Mouse (Mus musculus): ENCODE data around the gene Heatr9.
"Not testable (repeated sequence)": the region's sequence is repeated elsewhere in the genome, so short reads cannot be mapped to it uniquely, and the experiment has no call there.

Heatr9 gene

DNA sequence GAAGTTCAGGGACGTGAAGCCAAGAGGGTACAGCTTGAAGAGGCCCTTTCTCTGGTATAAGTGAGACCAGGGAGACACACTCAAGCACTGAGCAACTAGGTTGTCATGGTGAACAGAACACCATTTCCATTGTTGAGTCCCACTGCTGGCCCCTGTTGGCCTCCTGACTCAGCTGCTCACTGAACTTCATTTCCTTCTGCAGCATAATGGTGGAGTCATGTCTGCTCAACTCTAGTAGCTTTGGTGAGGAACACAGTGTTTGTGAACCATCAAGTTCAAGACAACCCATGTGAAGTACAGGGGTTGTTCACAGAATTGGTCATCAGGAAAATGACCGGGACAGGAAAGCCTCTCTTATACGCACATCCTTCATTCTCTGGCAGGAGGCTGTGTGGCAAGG lies at the start of gene Heatr9:
Gene Heatr9, minus strand, starts transcription at position 101 of the 400 bp plus-strand sequence.
- DNase-seq, result no peak

DNA sequence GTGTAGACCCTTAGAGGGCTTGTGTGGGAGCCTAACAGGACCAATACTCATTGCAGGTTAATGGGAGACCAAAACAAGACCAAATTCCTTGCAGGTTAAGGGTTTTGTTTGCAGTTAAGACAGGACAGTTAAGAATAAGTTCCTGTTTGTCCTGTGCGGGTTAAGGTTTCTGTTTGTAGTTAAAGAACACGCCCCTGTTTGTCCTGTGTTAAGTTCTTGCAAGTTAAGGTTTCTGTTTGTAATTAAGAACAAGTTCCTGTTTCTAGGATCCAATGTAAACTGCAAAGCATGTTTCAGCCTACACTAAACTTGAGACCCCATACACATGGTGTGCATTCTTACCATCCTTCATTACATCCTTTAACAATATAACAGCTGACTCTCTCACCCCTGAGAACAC lies 48.2 kb upstream of the Heatr9 start:
- DNase-seq, result no peak

DNA sequence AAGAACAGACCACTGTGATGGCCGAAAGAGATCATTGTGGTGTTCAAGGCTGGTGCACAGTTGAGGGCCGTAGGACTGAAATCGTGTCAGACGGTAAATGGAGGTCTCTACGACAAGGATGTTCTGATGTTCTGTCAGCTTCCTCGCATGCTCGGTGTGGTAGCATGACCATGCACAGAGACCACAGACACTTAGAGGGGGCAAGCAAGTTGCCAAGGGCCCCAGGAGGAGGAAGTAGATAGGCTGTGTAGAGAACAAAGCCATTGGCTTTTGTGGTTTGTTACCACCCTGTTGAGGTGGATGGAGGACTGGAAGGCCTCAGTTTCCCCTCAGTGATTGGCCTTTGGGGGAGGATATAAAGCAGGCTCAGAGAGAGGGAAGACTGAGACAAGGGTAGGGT lies 47.3 kb upstream of the Heatr9 start:
- no peak for DNase-seq

DNA sequence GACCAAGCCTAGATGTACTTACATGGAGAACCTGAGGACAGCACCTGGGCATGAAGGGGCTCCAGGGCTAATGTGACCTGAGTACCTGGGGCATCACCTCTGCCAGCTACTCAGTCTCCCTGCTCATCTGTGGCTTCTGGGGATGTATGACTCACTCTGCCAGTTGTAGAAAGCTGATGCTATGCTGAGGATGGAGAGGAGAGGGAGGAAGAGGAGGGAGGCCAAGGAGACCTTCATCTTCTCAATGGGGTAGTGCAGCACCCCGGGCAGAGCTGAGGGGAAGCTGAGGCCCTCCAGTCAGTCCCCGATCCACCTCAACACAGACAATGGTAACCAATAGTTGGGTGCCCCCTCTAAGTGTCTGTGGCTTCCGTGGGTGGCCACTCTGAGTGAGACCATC lies 46.8 kb upstream of the Heatr9 start:
- DNase-seq, result no peak

DNA sequence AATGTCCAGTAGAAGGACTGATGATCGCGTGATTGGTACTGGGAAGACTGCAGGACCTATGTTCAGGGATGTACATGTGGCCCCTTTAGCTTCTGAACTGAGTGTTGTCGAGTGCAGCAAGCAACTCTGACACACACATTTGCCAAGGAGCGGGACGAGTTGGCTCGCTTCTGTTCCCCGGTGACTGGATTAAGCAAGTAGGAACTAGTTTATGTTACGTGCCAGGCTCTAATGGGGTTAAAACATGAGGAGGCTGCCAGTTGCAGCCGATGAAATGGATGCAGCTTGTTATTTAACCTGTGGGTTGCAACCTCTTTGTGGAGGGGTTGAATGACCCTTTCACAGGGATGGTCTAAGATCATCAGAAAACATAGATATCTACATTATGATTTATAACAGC lies 46.1 kb upstream of the Heatr9 start:
- no peak for DNase-seq

DNA sequence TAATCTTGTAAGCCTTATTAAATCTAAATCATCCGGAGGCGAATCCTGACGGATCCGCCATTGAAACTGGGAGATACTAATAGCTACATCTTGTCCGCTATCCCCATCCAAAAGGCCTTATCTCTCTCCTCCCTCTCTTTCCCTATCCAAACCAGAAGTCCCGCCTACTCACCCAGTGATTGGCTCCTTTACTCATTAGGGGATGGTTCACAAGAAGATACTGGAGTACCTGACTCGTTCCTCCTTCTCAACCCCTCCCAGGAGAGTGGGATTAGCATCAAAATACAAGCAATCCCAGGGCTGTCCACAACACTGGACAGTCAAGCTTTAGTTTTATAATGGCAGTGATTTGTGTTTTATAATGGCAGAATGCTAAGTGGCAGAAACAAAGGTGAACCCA lies 45.3 kb upstream of the Heatr9 start:
- no peak for DNase-seq

DNA sequence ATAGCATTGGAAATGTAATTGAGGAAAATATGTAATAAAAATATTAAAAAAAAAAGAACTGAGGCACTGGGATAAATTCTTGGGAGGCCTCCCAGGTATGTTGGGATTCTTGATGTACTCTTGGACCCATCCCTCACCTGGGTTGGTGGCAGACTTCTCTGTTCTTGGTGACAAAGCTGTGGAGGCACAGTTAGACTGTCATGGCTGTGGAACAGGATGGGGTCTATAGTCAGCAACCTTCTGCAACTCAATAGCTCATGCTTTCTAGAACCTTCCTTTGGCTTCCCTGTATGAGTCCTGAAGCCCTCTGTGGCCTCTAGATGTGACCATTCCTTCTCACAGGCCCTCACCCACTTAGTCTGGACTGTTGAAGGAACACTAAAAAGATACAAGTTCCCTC lies 44.6 kb upstream of the Heatr9 start:
- DNase-seq, result no peak

DNA sequence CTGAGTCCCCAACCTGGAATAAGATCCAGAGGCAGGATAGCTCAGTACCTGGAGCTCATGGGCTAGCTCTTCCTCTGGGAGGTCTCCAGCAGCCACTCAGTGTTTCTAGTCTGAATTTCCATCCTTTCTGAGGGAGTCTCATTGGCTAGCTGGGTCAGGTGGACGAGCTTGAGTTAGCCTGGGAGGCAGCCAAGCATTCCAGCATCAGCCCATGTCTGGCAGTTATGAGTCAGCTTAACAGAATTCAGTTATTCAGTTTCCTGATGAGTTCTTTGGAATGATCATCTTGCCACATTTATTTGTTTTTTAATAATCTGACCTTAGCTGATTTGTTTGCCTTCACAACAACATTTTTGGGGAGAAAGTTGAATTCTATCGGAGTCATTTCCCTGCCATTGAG lies 41.8 kb upstream of the Heatr9 start:
- no peak for DNase-seq

DNA sequence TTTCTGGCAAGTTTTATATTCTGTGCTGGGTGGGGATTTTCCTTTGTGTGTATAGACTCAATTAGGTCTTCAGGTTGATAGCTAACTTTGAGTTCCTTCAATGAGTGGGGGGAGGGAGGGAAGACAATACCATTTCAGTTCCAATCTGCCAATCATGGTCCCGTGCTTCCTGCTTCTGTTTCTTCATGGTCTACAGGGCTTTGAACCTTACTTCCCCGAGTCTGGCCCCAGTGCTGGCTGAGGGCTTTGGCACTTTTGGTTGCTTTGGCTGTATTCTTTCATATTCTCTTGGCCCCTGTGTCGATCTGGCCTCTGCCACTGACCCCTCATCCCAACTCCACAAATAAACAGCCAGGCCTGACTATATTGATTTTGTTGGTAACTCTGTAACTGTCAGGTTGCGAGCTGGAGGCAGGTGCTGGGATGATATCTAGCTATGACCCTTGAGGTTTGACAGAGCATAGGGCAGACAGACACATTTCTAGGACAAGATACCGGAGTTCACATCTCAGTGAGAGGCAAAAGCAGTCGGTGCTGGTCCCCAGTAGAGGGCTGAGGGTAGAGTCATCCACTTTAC lies 40.4 kb upstream of the Heatr9 start:
- no peak for DNase-seq

DNA sequence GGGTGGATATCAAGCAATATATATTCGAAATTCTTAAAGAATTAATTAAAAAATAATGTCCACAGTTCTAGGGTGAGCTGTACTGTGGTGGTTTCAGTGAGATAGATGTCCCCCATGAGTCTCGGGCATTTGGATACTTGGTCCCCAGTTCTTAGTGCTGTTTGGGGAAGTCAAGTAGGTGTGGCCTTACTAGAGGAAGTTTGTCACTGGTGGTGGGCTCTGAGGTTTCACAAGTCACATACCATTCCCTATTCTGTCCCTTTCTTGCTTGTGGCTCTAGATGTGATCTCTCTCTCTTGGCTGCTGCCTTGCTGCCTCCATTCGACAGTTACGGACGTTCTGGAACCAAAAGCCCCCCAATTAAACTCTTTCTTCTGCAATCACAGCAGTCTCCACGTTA lies 38.4 kb upstream of the Heatr9 start:
- no peak for DNase-seq

DNA sequence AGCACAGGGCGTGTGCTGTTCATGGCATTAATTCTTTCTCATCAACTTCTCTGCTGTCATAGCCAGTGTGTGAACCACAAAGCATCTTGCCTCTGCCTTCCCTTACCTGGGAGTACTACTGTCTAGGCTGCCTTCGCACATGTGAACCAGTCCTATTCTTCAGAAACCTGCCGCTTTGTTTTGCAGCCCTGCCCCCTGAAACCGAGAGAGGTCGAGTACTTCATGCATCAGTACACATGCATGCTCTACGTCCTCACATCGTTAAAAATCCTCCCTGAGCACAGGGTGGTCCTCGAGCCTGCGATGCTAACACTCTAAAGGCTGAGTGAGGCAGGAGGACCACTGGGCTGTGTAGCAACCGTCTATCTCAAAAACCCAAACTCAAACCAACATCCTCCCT lies 35.1 kb upstream of the Heatr9 start:
- DNase-seq, result no peak

DNA sequence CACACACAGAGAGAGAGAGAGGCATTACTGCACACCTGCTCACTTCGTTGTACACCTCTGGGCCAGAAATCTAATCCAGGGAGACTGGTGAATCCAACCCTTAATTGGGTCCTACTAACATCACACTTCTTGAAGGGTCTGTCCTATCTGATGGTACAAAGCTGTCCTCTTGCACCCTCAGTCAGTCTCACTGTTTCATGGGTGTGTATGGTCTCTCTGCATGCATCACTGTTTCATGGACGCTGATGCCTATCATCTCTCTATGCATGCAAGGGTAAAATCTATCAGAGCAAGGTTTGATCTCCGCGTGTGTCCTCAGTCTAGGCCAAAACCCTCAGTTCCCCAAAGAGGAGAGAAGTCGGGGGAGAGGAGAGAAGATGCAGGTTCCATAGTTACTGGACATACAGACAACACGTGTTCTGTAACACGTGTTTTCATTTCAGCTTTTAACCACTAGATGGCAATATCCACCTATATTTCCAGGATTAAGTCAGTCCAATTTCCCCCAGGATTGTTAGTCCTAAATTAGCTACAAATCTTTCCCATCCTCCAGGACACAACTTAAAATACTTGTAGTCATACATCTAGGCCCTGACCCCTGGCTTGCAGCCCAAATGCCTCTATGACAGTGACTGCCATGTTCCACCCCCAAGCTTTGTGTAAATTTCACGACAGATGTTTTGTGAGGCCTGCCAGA lies 34.3 kb upstream of the Heatr9 start:
- peak; percentile 58 for DNase-seq

DNA sequence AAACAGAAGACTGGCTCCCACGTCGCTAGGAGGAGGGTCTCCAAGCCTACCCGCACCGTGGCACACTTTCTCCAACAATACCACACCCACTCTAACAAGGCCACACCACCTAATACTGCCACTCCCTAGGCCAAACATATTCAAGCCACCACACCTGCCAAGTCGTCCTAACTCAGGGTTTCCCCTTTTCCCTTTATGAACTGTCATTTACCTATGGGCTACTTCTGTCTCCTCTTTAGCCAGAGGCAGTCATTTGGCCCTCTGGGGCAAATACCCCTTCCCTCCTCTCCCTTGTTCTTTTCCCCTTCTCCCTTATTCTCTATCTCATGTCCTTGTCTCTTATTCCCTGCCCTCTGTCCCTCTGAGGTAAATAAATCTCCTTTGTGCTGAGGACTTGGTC lies 29.7 kb upstream of the Heatr9 start:
- DNase-seq, result no peak

DNA sequence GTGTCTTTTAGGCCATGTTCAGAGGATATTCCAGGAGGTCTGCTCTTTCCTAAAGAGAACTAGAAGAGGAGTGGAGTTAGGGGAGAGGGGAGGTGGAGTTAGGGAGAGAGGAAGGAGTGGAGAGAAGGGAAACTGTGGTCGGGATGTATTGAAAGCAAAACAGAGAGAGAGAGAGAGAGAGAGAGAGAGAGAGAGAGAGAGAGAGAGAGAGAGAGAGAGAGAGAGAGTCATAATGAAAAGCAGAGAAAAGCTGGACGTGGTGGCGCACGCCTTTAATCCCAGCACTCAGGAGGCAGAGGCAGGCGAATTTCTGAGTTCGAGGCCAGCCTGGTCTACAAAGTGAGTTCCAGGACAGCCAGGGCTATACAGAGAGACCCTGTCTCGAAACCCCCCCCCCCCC lies 29.1 kb upstream of the Heatr9 start:
- not testable (repeated sequence) for DNase-seq

DNA sequence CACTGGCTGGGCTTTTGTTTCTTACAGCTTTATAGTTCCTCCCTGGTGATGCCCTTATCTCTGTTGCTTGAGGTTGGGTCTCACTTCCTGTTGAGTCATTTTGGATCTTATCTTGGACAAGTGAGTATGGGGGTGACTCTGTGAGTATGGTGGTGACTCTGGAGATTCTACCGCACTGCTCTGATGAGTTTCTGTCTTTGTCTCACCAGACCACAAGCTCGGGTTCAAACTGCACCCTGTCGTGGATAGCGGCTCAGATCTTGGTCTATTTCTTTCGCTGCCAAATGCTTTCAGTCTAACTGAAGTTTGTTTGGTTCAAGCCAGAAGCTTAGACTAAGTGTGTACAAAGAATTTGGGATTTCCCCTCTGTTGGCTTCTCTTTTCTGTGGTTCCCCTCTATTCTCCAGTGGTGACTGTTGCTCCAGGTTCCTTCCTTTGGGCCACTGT lies 28.2 kb upstream of the Heatr9 start:
- DNase-seq, result no peak

DNA sequence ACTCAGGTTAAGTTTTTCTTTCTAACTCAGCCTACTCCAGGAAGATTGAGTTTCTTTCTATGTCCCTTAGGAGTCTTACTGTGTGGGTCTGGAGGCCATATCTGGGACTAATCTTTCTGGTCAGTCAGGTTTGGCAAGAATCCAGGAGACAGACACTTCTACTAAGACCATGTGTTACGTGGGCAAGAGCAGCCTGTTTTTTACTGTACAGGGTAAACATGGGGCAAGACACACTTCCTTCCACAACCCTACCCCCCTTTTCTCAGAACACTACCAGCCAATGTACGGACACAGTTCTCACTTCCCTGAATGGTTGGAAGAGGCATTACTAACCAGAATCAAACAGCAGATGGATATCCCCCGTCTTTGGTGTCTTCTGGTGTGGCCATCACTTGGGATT lies 22.2 kb upstream of the Heatr9 start:
- peak; percentile 28 for DNase-seq

DNA sequence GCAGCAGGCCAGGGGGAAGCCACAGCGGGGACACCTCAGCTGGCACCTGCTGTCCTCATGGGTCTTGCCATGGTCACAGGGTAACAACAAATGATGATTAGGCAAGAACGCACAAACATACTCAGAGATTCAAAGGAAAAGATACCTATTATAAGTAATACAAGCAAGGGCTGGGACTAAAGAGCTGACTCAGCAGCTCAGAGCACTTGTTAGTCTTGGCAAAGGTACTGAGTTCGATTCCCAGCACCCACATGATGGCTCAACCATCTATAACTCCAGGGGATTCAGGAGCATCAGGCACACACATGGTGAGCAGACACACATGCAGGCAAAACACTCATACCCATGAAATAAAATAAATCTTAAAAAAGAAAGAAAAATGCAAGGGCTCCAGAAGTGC lies 19.4 kb upstream of the Heatr9 start:
- no peak for DNase-seq

DNA sequence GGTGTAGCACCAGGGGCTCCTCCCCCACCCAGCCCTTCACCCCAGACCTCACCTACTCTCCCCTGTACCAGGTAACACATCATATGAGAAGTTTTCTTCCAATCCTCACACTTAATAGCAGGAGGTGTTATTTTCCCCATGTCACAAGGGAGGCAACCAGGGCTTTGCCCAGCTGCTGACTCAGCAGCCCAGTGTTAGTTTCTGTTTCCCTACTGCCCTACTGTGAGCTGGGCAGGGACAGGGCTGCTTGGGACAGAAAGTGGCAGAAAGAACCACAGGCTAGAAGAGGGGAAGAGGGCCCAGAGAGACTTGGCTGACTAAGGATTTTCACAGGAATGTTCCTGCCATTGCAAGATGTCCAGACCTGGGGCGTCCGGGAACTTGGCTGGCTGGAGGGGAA lies 19.0 kb upstream of the Heatr9 start:
- DNase-seq, result no peak

DNA sequence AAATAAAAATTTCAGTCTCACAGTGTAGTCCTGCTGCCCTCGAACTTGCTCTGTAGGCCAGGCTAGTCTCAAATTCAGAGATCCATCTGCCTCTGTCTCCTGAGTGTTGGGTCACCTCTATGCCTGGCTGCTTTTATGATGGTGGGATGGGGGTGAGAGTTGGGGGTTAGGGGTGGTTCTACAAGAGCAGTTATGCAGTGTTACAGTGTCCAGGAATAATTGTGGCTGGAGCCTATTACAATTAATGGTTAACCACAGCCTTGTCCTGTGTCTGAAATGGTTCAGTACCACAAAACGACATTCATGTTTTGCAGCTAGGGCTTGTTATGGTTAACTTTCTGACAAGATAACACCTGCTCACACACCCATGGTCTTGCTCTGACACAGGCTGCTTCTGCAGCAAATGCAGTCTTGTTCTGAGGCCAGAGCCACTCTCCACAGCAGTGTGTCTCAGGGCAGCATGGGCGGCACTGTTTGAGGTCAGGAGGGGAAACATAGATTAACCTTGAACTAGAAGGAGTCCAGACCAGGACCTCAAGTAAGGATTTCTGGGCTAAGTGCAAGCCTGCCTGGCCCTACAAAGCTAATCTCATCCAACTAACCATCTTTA lies 16.8 kb upstream of the Heatr9 start:
- DNase-seq, result no peak

DNA sequence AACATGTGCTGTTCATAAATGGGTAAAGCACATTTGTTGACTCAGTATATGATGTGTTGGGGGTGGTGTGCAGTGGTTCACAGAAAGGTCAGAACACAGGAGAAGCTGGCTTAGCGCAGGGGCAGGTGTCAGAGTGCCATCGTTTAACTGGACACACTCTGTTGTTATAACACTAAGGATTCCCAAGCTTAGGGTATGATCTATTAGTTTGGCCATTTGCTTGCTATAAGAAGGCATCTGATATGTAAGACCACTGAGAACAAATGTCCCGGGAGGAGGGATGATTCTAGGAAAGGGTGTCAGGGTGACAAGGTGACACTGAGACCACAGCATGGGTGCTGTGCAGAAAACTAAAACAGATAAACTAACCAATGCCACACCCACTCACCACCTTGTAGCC lies 14.9 kb upstream of the Heatr9 start:
- DNase-seq, result no peak

DNA sequence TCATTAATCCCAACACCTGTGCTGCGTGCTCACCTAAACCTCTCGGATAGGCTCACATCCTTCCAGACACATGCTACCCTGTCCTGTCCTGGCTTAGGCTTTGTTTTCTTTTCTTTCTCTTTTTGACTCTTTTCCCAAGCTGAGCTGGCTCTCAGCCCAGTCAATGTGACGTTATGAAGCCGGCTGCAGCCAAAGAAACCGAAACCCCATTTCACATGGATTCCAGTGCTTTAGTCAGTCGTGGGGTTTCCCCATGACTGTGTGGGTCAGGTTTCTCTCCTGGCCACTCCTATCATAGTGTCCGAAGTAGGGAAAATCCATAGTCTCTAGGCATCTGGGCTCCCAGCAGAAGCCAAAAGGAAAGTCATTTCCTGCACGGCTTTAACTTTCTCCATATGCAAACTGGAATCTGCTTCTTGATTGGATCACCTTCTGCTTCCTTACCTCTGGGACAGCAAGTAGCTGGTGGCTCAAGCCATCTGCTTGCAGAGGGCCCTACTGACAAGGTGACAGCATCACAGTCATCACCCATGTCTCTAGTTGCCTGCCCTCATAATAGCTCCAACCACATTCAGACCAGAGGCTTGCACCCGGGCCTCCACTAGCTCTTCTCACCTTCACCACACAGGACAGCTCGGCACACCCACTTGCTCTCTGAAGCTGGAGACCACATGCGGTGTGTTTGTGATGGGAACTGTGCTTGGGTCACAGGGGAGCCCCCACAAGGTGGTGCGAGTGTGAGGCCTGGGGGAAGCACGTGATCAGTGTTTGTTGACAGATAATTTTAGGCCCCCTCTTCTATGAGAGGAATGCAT lies 12.8 kb upstream of the Heatr9 start:
- DNase-seq, result peak; percentile 83

DNA sequence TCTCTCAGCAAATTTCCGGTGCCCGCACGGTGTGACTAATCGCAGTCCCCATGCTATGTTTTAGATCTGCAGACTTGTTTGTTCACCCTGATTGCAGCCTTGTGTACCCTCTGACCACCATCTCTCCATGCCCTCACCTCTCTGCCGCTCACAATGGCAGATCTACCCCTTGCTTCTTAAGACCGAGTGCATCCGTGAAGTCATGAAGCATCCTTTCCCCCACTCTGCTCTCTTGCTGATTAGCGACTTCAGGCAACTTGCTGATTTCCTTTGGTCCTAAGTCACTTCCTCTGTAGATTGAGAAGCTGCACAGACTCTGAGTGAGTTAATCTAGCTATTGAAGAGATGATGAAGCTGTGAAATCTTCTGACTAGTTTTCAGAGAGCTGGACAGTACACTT lies 12.2 kb upstream of the Heatr9 start:
- no peak for DNase-seq

DNA sequence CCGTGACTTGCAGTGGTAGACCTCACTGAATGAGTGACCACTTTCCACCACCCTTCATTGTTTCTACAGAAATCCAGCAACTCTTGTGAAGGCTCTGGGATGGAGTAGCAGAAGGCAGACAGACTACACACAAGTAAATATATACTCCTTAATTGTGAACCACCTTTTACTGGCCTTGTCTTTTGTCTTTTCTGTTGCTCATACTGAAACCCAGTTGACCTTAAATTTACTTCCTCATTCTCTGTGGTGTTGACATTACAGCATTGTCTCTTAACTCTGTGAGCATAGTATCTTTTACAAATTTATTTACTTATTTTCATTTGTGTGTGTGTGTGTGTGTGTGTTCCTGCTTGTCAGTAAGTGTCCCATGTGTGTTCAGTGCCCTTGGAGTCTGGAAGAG lies 11.2 kb upstream of the Heatr9 start:
- no peak for DNase-seq

DNA sequence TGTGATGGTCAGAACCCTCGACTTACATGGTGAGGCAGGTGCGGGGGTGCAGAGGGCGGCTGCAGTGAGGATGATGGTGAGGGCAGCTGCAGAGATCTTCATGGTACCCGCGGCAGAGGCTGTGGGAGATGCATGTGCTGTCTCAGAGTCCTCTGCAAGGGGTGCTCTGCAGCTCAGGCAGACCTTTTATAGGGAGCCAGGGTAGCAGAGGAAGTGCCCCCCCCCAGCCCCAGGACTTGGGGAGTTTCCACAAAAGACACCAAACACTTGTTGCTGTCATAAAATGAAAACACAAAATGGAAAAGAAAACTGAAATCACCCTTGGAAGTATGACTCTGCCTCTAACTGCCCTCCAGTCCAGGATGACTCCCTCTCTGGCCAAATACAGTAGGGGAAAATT lies 8.4 kb upstream of the Heatr9 start, which contains the start of gene Ccl5:
Gene Ccl5, minus strand, starts transcription at position 159 of the 400 bp plus-strand sequence.
- DNase-seq, result no peak

Measured in lung, postnatal 36 days (tissue).